Mouse (Mus musculus) heart, adult 2 months (tissue): Measurements from ENCODE around the gene Slc12a8.

Experiments used
- CTCF ChIP-seq: fragments of 200-600 bp; IDR thresholded peaks from 2 replicates; pipeline ENCODE4 v1.8.1; 2022; ENCODE audit warnings: antibody characterized with exemption, mild to moderate bottlenecking, moderate library complexity
- POLR2A ChIP-seq: fragments of 200-500 bp; IDR thresholded peaks from 2 replicates; pipeline ENCODE4 v1.6.1; 2011; ENCODE audit warnings: mild to moderate bottlenecking, low read depth, low read length, control low read depth; ENCODE audit not compliant: insufficient read depth

- no peak for TF ChIP-seq CTCF
- TF ChIP-seq POLR2A: no peak
These were observed 140.1 kb downstream of the Slc12a8 start for GRCm38 (mm10) chr16:33657191-33657590.
